Mouse (Mus musculus) ES-E14 (cell line): ENCODE results near the gene Odf2. TPM values are rescaled to one million over a fixed set of nuclear protein-coding genes. Genes with fewer than 3 reads are reported as not detected.

Experiments used
- DNase-seq: peaks from one replicate; pipeline ENCODE4 v3.0.0-alpha.2; 2013; ENCODE audit warnings: low read depth, low spot score
- H3K27ac ChIP-seq: 2 replicates; pipeline ENCODE4 v1.5.1; 2012; ENCODE audit warnings: low read depth, mild to moderate bottlenecking, low read length, moderate library complexity, mixed read lengths; ENCODE audit not compliant: poor library complexity, insufficient read depth, severe bottlenecking
- H3K36me3 ChIP-seq: 2 replicates; pipeline ENCODE4 v1.6.1; 2012; ENCODE audit warnings: mild to moderate bottlenecking, low read length, moderate library complexity, mixed read lengths; ENCODE audit not compliant: control insufficient read depth, poor library complexity, insufficient read depth, severe bottlenecking
- H3K4me1 ChIP-seq, 2 experiments: fragments of 150-350 bp in 1 of 2; sonication (generic) in 1 of 2; 2 replicates each; pipeline ENCODE4 v1.6.1; 2012; ENCODE audit warnings: low read length in 2 of 2, mild to moderate bottlenecking in 1 of 2, mixed read lengths in 1 of 2; ENCODE audit not compliant: control insufficient read depth in 2 of 2, insufficient read depth in 2 of 2, poor library complexity in 1 of 2
- H3K4me3 ChIP-seq, 2 experiments: fragments of 150-350 bp in 1 of 2; sonication (generic) in 1 of 2; 2 replicates each; pipeline ENCODE4 v1.5.1; 2012; ENCODE audit warnings: low read length in 2 of 2, low read depth in 1 of 2, mild to moderate bottlenecking in 1 of 2, mixed read lengths in 1 of 2; ENCODE audit not compliant: insufficient read depth in 1 of 2, poor library complexity in 1 of 2, severe bottlenecking in 1 of 2
- H3K9ac ChIP-seq: 2 replicates; pipeline ENCODE4 v1.6.1; 2012; ENCODE audit warnings: low read depth, mild to moderate bottlenecking, low read length, mixed read lengths; ENCODE audit not compliant: poor library complexity, insufficient read depth, severe bottlenecking
- H3K9me3 ChIP-seq: fragments of 150-350 bp; sonication (generic); 2 replicates; pipeline ENCODE4 v1.6.1; 2012; ENCODE audit warnings: low read depth, mild to moderate bottlenecking, low read length; ENCODE audit not compliant: control insufficient read depth, insufficient read depth
- CHD2 ChIP-seq: IDR thresholded peaks from 2 replicates; pipeline ENCODE4 v1.6.1; 2014; ENCODE audit warnings: mild to moderate bottlenecking, low read depth, low read length, inconsistent platforms
- HCFC1 ChIP-seq: IDR thresholded peaks from 2 replicates; pipeline ENCODE4 v1.6.1; 2012; ENCODE audit warnings: low read length, inconsistent platforms, borderline replicate concordance; ENCODE audit not compliant: insufficient read depth
- MAFK ChIP-seq: IDR thresholded peaks from 2 replicates; pipeline ENCODE4 v1.6.1; 2014; ENCODE audit warnings: mild to moderate bottlenecking, low read depth, low read length, inconsistent platforms; ENCODE audit not compliant: insufficient read depth
- ZC3H11A ChIP-seq: IDR thresholded peaks from 2 replicates; pipeline ENCODE4 v1.6.1; 2012; ENCODE audit warnings: low read depth, mild to moderate bottlenecking, inconsistent platforms, low read length, borderline replicate concordance
- ZNF384 ChIP-seq: IDR thresholded peaks from 2 replicates; pipeline ENCODE4 v1.6.1; 2012; ENCODE audit warnings: low read depth, low read length, inconsistent platforms
- in situ Hi-C, 2 experiments: fragments of 600-800 bp; cut with MboI; formaldehyde crosslinking; loops; one replicate each; pipeline ENCODE4 v1.15.1; 2025; ENCODE audit warnings: low sequenced_read_pairs in 2 of 2, inconsistent platforms in 1 of 2; ENCODE audit not compliant: unreplicated experiment in 2 of 2
- total RNA-seq: library from RNA; depleted of rRNA; stranded (reverse); fragments of 300-350 nt; gene quantifications from 2 replicates; pipeline ENCODE4 v1.2.3, GENCODE M21; 2012

Odf2 gene
- total RNA-seq, 1 experiment, result 123 TPM

GRCm38 (mm10) chr2:29910042-29910441, 21.0 kb downstream of the Odf2 start:
- TF ChIP-seq ZNF384 (no peak), ZC3H11A (no peak)
- Histone ChIP-seq H3K9ac (no peak overlapping the region), H3K36me3 (peaks cover 56% of the 10 kb centered on the region), H3K9me3 (no peaks in the 10 kb centered on the region), H3K4me1 (no peaks in the 10 kb centered on the region), H3K4me3 (no peak overlapping the region), H3K27ac (no peak overlapping the region)
- peak; percentile 41 for DNase-seq
- in situ Hi-C loops, result loop anchor here (25.0 kb wide), 3 partner anchors 102 to 748 kb away; no protein-coding TSS in a partner anchor

GRCm38 (mm10) chr2:29917621-29918020, 28.6 kb downstream of the Odf2 start:
- DNase-seq, result no peak
- in situ Hi-C loops, result loop anchor here (25.0 kb wide), 3 partner anchors 95 to 755 kb away; no protein-coding TSS in a partner anchor
- no peak for TF ChIP-seq CHD2
- TF ChIP-seq ZNF384, result no peak
- no peak for TF ChIP-seq MAFK
- TF ChIP-seq ZC3H11A, result no peak
- no peak for TF ChIP-seq HCFC1
- Histone ChIP-seq H3K9ac (no peak overlapping the region), H3K9me3 (no peaks in the 10 kb centered on the region; the same call in 1 of the 2 replicates), H3K4me3 (no peak overlapping the region), H3K27ac (no peak overlapping the region), H3K36me3 (peaks cover 69% of the 10 kb centered on the region), H3K4me1 (no peaks in the 10 kb centered on the region)

GRCm38 (mm10) chr2:29922011-29922410, 33.0 kb downstream of the Odf2 start:
- in situ Hi-C loops, result loop anchor here (25.0 kb wide), 3 partner anchors 90 to 760 kb away; no protein-coding TSS in a partner anchor
- peaks cover 70% of the 10 kb centered on the region for H3K36me3 ChIP-seq
- no peak for TF ChIP-seq HCFC1
- TF ChIP-seq CHD2, result no peak
- TF ChIP-seq MAFK, result no peak
- no peak for TF ChIP-seq ZNF384
- no peak for TF ChIP-seq ZC3H11A
- no peak for DNase-seq
- no peak overlapping the region for H3K9ac ChIP-seq
- H3K27ac ChIP-seq, result no peak overlapping the region
- no peak overlapping the region for H3K4me3 ChIP-seq
- no peaks in the 10 kb centered on the region; the same call in 1 of the 2 replicates for H3K9me3 ChIP-seq
- no peaks in the 10 kb centered on the region for H3K4me1 ChIP-seq

- TF ChIP-seq ZNF384, result no peak
- TF ChIP-seq ZC3H11A, result no peak
- no peak for TF ChIP-seq MAFK
- no peak for TF ChIP-seq CHD2
- TF ChIP-seq HCFC1, result no peak
- Histone ChIP-seq H3K9ac (no peak overlapping the region), H3K27ac (no peak overlapping the region), H3K4me3 (no peak overlapping the region), H3K9me3 (no peaks in the 10 kb centered on the region), H3K4me1 (no peaks in the 10 kb centered on the region), H3K36me3 (peaks cover 66% of the 10 kb centered on the region)
- in situ Hi-C loops, result no loop called here
- DNase-seq, result no peak
Measured at GRCm38 (mm10) chr2:29926542-29926941, 37.5 kb downstream of the Odf2 start.

GRCm38 (mm10) chr2:29930506-29930905, 41.5 kb downstream of the Odf2 start:
- H3K27ac ChIP-seq, result no peak overlapping the region
- no peaks in the 10 kb centered on the region for H3K4me1 ChIP-seq
- peaks cover 35% of the 10 kb centered on the region for H3K36me3 ChIP-seq
- in situ Hi-C loops, result no loop called here
- H3K9ac ChIP-seq, result no peak overlapping the region
- no peak for TF ChIP-seq HCFC1
- TF ChIP-seq MAFK, result no peak
- no peak for TF ChIP-seq ZC3H11A
- TF ChIP-seq CHD2, result no peak
- no peak for TF ChIP-seq ZNF384
- no peaks in the 10 kb centered on the region for H3K9me3 ChIP-seq
- DNase-seq, result no peak
- H3K4me3 ChIP-seq, result no peak overlapping the region
